Mouse (Mus musculus): ENCODE results near the gene Zfp799. TPM values are rescaled to one million over a fixed set of nuclear protein-coding genes. Genes with fewer than 3 reads are reported as not detected.

The Zfp799 gene
- polyA plus RNA-seq, 1 experiment from 2014 or later, result 12.1 TPM

- no peak for DNase-seq (ENCODE audit: low spot score)
These were observed 13.8 kb downstream of the Zfp799 start for GRCm38 (mm10) chr17:32816074-32816784.

GRCm38 (mm10) chr17:32814136-32814535, 15.9 kb downstream of the Zfp799 start:
- no peak for DNase-seq (ENCODE audit: low spot score)
- H3K27ac ChIP-seq (replicated peaks), result no peak overlapping the region
- H3K9me3 ChIP-seq (replicated peaks), result no peaks in the 10 kb centered on the region
- 82% methylated on average over 7 of the region's 7 CpGs for WGBS
- peaks cover 31% of the 10 kb centered on the region for H3K4me1 ChIP-seq
- no peaks in the 10 kb centered on the region for H3K27me3 ChIP-seq (ENCODE audit: low read depth, poor library complexity, severe bottlenecking)
- no peak overlapping the region for H3K4me3 ChIP-seq
- peaks cover 47% of the 10 kb centered on the region for H3K36me3 ChIP-seq

More at GRCm38 (mm10) chr17:32816074-32816784, 13.8 kb downstream of the Zfp799 start:
- Histone ChIP-seq H3K27me3 (ENCODE audit: low read depth, poor library complexity, severe bottlenecking) (no peaks in the 10 kb centered on the region), H3K27ac (replicated peaks) (no peak overlapping the region), H3K4me1 (peaks cover 15% of the 10 kb centered on the region), H3K36me3 (peaks cover 68% of the 10 kb centered on the region), H3K4me3 (no peak overlapping the region), H3K9me3 (replicated peaks) (no peaks in the 10 kb centered on the region)
- WGBS, result 96% methylated on average over 1 of the region's 1 CpGs

GRCm38 (mm10) chr17:32810648-32811047, 19.4 kb downstream of the Zfp799 start:
- Histone ChIP-seq H3K4me1 (peaks cover 47% of the 10 kb centered on the region), H3K27me3 (ENCODE audit: low read depth, poor library complexity, severe bottlenecking) (no peaks in the 10 kb centered on the region), H3K4me3 (peak overlapping the region; percentile 81), H3K36me3 (peaks cover 19% of the 10 kb centered on the region), H3K27ac (replicated peaks) (peak overlapping the region; percentile 96), H3K9me3 (replicated peaks) (no peaks in the 10 kb centered on the region)
- no peak for DNase-seq (ENCODE audit: low spot score)
- 38% methylated on average over 1 of the region's 1 CpGs for WGBS

- Histone ChIP-seq H3K4me1 (peaks cover 47% of the 10 kb centered on the region), H3K36me3 (peaks cover 12% of the 10 kb centered on the region), H3K27ac (replicated peaks) (peak within 1 kb of the TSS; percentile 96), H3K4me3 (peak within 1 kb of the TSS; percentile 81), H3K9me3 (replicated peaks) (no peaks in the 10 kb centered on the region), H3K27me3 (ENCODE audit: low read depth, poor library complexity, severe bottlenecking) (no peaks in the 10 kb centered on the region)
- peak; percentile 82 for DNase-seq (ENCODE audit: low spot score)
- 0% methylated on average over 17 of the region's 17 CpGs for WGBS
These were observed 20.3 kb downstream of the Zfp799 start, which contains the start of gene Zfp811 for GRCm38 (mm10) chr17:32809544-32810374. Gene Zfp811, minus strand, starts transcription at chr17:32809931.

- Histone ChIP-seq H3K36me3 (peaks cover 9% of the 10 kb centered on the region), H3K9me3 (replicated peaks) (no peaks in the 10 kb centered on the region), H3K27ac (replicated peaks) (peak overlapping the region; percentile 96), H3K4me3 (peak overlapping the region; percentile 81), H3K4me1 (peaks cover 47% of the 10 kb centered on the region), H3K27me3 (ENCODE audit: low read depth, poor library complexity, severe bottlenecking) (no peaks in the 10 kb centered on the region)
- WGBS, result 8% methylated on average over 8 of the region's 8 CpGs
- peak; percentile 47 for DNase-seq (ENCODE audit: low spot score)
These were observed 21.1 kb downstream of the Zfp799 start for GRCm38 (mm10) chr17:32808921-32809320.

DNA sequence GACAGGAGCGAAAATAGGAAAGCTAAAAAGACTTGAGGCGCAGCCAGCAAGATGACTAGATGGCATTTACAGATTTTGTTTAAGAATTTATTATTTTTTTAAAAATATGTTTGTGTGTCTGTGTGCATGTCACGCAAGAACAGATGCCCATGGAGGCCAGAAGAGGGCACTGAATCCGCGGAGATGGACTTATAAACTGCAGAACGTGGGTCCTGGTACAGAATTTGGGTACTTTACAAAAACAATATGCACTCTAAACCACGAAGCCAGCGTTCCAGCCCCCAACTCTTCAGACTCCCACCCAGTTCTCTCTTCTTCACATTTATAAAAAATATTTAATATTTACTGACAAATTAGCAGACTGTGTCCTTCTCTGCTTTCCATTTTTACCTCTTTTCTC, 40.8 kb downstream of the Zfp799 start:
- Histone ChIP-seq H3K4me3 (peak overlapping the region; percentile 97), H3K27me3 (ENCODE audit: low read depth, poor library complexity, severe bottlenecking) (no peaks in the 10 kb centered on the region), H3K36me3 (peaks cover 29% of the 10 kb centered on the region), H3K27ac (replicated peaks) (no peak overlapping the region), H3K9me3 (replicated peaks) (no peaks in the 10 kb centered on the region), H3K4me1 (peaks cover 22% of the 10 kb centered on the region)
- 70% methylated on average over 8 of the region's 8 CpGs for WGBS
- DNase-seq (ENCODE audit: low spot score), result no peak

GRCm38 (mm10) chr17:32788576-32788975, 41.5 kb downstream of the Zfp799 start:
- Histone ChIP-seq H3K4me1 (peaks cover 22% of the 10 kb centered on the region), H3K27me3 (ENCODE audit: low read depth, poor library complexity, severe bottlenecking) (no peaks in the 10 kb centered on the region), H3K27ac (replicated peaks) (peak overlapping the region; percentile 96), H3K9me3 (replicated peaks) (peaks cover 2% of the 10 kb centered on the region; the same call in 1 of the 2 replicates), H3K4me3 (peak overlapping the region; percentile 97), H3K36me3 (peaks cover 31% of the 10 kb centered on the region)
- 11% methylated on average over 9 of the region's 9 CpGs for WGBS
- peak; percentile 21 for DNase-seq (ENCODE audit: low spot score)

DNA sequence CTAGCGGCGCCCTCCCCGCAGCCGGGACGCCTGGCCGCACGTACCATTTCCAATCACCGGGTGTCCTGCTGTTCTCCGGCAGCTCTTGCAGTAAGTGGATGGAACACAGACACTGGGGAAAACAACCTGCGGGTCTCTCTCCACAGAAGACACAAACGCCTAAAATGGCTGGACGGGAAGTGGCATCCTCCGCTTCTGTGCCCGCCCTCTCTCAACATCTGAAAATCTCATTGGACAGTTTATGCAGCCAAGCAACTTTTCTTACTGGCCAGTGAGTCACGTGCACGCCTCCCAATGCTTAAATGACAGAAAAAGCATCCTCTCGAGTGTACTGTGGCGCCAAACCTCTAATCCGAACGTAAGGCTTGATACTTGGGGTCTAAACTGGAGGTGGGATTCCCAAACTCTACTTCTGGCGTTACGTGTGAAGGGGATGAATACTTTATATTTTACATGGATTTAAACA, 41.9 kb downstream of the Zfp799 start, which contains the start of gene Zfp871:
Zfp871 (minus strand) TSS at position 194 of the 466 bp plus-strand sequence.
- under 1% methylated on average over 22 of the region's 22 CpGs for WGBS
- peaks cover 7% of the 10 kb centered on the region; the same call in 1 of the 2 replicates for H3K9me3 ChIP-seq (replicated peaks)
- H3K27ac ChIP-seq (replicated peaks), result peak within 1 kb of the TSS; percentile 96
- peak; percentile 84 for DNase-seq (ENCODE audit: low spot score)
- no peaks in the 10 kb centered on the region for H3K27me3 ChIP-seq (ENCODE audit: low read depth, poor library complexity, severe bottlenecking)
- H3K4me3 ChIP-seq, result peak within 1 kb of the TSS; percentile 97
- H3K4me1 ChIP-seq, result peaks cover 22% of the 10 kb centered on the region
- H3K36me3 ChIP-seq, result peaks cover 35% of the 10 kb centered on the region

GRCm38 (mm10) chr17:32787436-32788093, 42.5 kb downstream of the Zfp799 start:
- Histone ChIP-seq H3K27ac (replicated peaks) (peak overlapping the region; percentile 96), H3K27me3 (ENCODE audit: low read depth, poor library complexity, severe bottlenecking) (no peaks in the 10 kb centered on the region), H3K4me1 (peaks cover 22% of the 10 kb centered on the region), H3K4me3 (peak overlapping the region; percentile 97), H3K9me3 (replicated peaks) (peaks cover 12% of the 10 kb centered on the region; the same call in 1 of the 2 replicates), H3K36me3 (peaks cover 41% of the 10 kb centered on the region)
- 1% methylated on average over 31 of the region's 31 CpGs for WGBS
- DNase-seq (ENCODE audit: low spot score), result no peak

GRCm38 (mm10) chr17:32786944-32787343, 43.1 kb downstream of the Zfp799 start:
- Histone ChIP-seq H3K4me1 (peaks cover 22% of the 10 kb centered on the region), H3K4me3 (peak overlapping the region; percentile 97), H3K9me3 (replicated peaks) (peaks cover 13% of the 10 kb centered on the region; the same call in 1 of the 2 replicates), H3K36me3 (peaks cover 47% of the 10 kb centered on the region), H3K27me3 (ENCODE audit: low read depth, poor library complexity, severe bottlenecking) (no peaks in the 10 kb centered on the region), H3K27ac (replicated peaks) (no peak overlapping the region)
- WGBS, result 76% methylated on average over 6 of the region's 6 CpGs
- DNase-seq (ENCODE audit: low spot score), result no peak

DNA sequence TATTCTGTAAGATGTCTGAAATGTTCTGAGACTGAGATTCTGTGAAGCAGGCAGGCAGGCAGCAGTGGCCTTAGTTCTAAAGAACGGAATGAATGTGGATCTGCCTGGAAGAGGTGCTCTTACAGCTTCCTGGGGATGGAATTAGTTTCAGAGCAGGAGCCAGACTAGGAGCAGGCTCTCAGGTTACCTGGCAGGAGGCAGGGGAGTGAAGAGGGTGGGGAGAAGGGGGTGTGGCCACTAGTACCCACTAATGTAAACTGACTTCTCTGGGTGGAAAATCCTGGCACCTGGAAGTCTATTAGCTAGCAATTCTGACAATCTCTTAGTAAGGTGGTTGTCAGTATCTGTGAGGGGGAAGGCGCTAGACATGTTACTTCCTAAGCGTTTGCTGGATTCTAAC, 44.4 kb downstream of the Zfp799 start:
- peaks cover 56% of the 10 kb centered on the region for H3K36me3 ChIP-seq
- WGBS, result 95% methylated on average over 3 of the region's 3 CpGs
- DNase-seq (ENCODE audit: low spot score), result no peak

GRCm38 (mm10) chr17:32777564-32777963, 52.5 kb downstream of the Zfp799 start:
- Histone ChIP-seq H3K36me3 (peaks cover 96% of the 10 kb centered on the region), H3K9me3 (replicated peaks) (0 out of 2 replicates have a peak, but pooled peaks cover 1% of the 10 kb centered on the region)

More for the DNA sequence above, 44.4 kb downstream of the Zfp799 start:
- peaks cover 13% of the 10 kb centered on the region; the same call in 1 of the 2 replicates for H3K9me3 ChIP-seq (replicated peaks)
- no peak overlapping the region for H3K27ac ChIP-seq (replicated peaks)
- peak overlapping the region; percentile 16; the same call in 1 of the 2 replicates for H3K4me3 ChIP-seq
- peaks cover 22% of the 10 kb centered on the region for H3K4me1 ChIP-seq
- H3K27me3 ChIP-seq (ENCODE audit: low read depth, poor library complexity, severe bottlenecking), result no peaks in the 10 kb centered on the region

More at GRCm38 (mm10) chr17:32777564-32777963, 52.5 kb downstream of the Zfp799 start:
- H3K27ac ChIP-seq (replicated peaks), result no peak overlapping the region
- H3K4me1 ChIP-seq, result no peaks in the 10 kb centered on the region
- H3K27me3 ChIP-seq (ENCODE audit: low read depth, poor library complexity, severe bottlenecking), result no peaks in the 10 kb centered on the region
- no peak overlapping the region for H3K4me3 ChIP-seq
- WGBS, result 94% methylated on average over 3 of the region's 3 CpGs
- no peak for DNase-seq (ENCODE audit: low spot score)

All from midbrain, embryonic 10.5 days (tissue).